Mouse (Mus musculus) MEL (cell line): ENCODE data around the gene Cdkn1a. TPM values are rescaled to one million over a fixed set of nuclear protein-coding genes. Genes with fewer than 3 reads are reported as not detected.

ENCODE experiments used
- DNase-seq: peaks from one replicate; pipeline ENCODE4 v3.0.0; 2011; ENCODE audit warnings: low read depth, low spot score
- H3K27ac ChIP-seq: 2 replicates; pipeline ENCODE4 v1.5.1; 2012; ENCODE audit warnings: low read depth, mild to moderate bottlenecking, control low read depth, low read length, moderate library complexity; ENCODE audit not compliant: control insufficient read depth
- H3K27me3 ChIP-seq, 2 experiments: fragments of 150-350 bp in 1 of 2; sonication (generic) in 1 of 2; 2 replicates each; pipeline ENCODE4 v1.6.1; 2012; ENCODE audit warnings: low read length in 2 of 2, mild to moderate bottlenecking in 2 of 2, improper control_type of control experiment in 1 of 2, moderate library complexity in 1 of 2; ENCODE audit not compliant: insufficient read depth in 2 of 2, control insufficient read depth in 1 of 2
- H3K36me3 ChIP-seq, 2 experiments: 2 replicates each; pipeline ENCODE4 v1.6.1; 2012 to 2014; ENCODE audit warnings: low read length in 2 of 2, improper control_type of control experiment in 1 of 2, inconsistent platforms in 1 of 2, mild to moderate bottlenecking in 1 of 2; ENCODE audit not compliant: insufficient read depth in 2 of 2, control insufficient read depth in 1 of 2
- H3K4me1 ChIP-seq, 2 experiments: fragments of 150-350 bp in 1 of 2; sonication (generic) in 1 of 2; 2 replicates each; pipeline ENCODE4 v1.6.1; 2012; ENCODE audit warnings: low read length in 2 of 2, improper control_type of control experiment in 1 of 2, mild to moderate bottlenecking in 1 of 2; ENCODE audit not compliant: insufficient read depth in 2 of 2, control insufficient read depth in 1 of 2
- H3K4me3 ChIP-seq, 2 experiments: fragments of 150-350 bp in 1 of 2; sonication (generic) in 1 of 2; 2 replicates each; pipeline ENCODE4 v1.5.1; 2012; ENCODE audit warnings: low read depth in 2 of 2, low read length in 2 of 2, mild to moderate bottlenecking in 2 of 2, moderate library complexity in 2 of 2, control low read depth in 1 of 2, improper control_type of control experiment in 1 of 2; ENCODE audit not compliant: control insufficient read depth in 1 of 2, insufficient read depth in 1 of 2
- H3K79me2 ChIP-seq: 2 replicates; pipeline ENCODE4 v1.6.1; 2012; ENCODE audit warnings: mild to moderate bottlenecking, low read length, moderate library complexity; ENCODE audit not compliant: control insufficient read depth, poor library complexity, insufficient read depth
- H3K9ac ChIP-seq: 2 replicates; pipeline ENCODE4 v1.6.1; 2012; ENCODE audit warnings: low read depth, mild to moderate bottlenecking, control low read depth, low read length, moderate library complexity; ENCODE audit not compliant: control insufficient read depth, poor library complexity, severe bottlenecking
- H3K9me3 ChIP-seq: fragments of 150-350 bp; sonication (generic); replicated peaks from 2 replicates; pipeline ENCODE4 v1.6.1; 2012; ENCODE audit warnings: mild to moderate bottlenecking, low read length, improper control_type of control experiment, moderate library complexity; ENCODE audit not compliant: insufficient read depth
- CHD2 ChIP-seq: IDR thresholded peaks from 2 replicates; pipeline ENCODE4 v1.6.1; 2011; ENCODE audit warnings: low read length, improper control_type of control experiment
- CTCF ChIP-seq, 3 experiments: IDR thresholded peaks in 2 of 3; conservative IDR thresholded peaks in 1 of 3; 2 replicates each; pipeline ENCODE4 v1.5.1; 2011 to 2012; ENCODE audit warnings: low read length in 3 of 3, low read depth in 2 of 3, mild to moderate bottlenecking in 2 of 3, improper control_type of control experiment in 1 of 3, inconsistent platforms in 1 of 3, mixed read lengths in 1 of 3, moderate library complexity in 1 of 3; ENCODE audit not compliant: control insufficient read depth in 1 of 3, insufficient read depth in 1 of 3, poor library complexity in 1 of 3, severe bottlenecking in 1 of 3
- EP300 ChIP-seq, 2 experiments: IDR thresholded peaks; 2 replicates each; pipeline ENCODE4 v1.6.1; 2011; ENCODE audit warnings: improper control_type of control experiment in 2 of 2, low read length in 2 of 2, low read depth in 1 of 2, mild to moderate bottlenecking in 1 of 2
- ETS1 ChIP-seq: IDR thresholded peaks from 2 replicates; pipeline ENCODE4 v1.6.1; 2012; ENCODE audit warnings: low read depth, mild to moderate bottlenecking, inconsistent platforms, low read length, improper control_type of control experiment, moderate library complexity
- GABPA ChIP-seq: IDR thresholded peaks from 2 replicates; pipeline ENCODE4 v1.6.1; 2012; ENCODE audit warnings: low read depth, mild to moderate bottlenecking, inconsistent platforms, low read length, improper control_type of control experiment, moderate library complexity
- GATA1 ChIP-seq: IDR thresholded peaks from 2 replicates; pipeline ENCODE4 v1.6.1; 2011; ENCODE audit warnings: low read depth, low read length, improper control_type of control experiment
- HCFC1 ChIP-seq: IDR thresholded peaks from 2 replicates; pipeline ENCODE4 v1.6.1; 2012; ENCODE audit warnings: low read depth, mild to moderate bottlenecking, inconsistent platforms, low read length, improper control_type of control experiment, moderate library complexity
- KAT2A ChIP-seq: conservative IDR thresholded peaks from 2 replicates; pipeline ENCODE4 v1.6.1; 2012; ENCODE audit warnings: low read depth, low read length, improper control_type of control experiment, inconsistent platforms
- MYC ChIP-seq: IDR thresholded peaks from 2 replicates; pipeline ENCODE4 v1.6.1; 2011; ENCODE audit warnings: low read depth, mild to moderate bottlenecking, low read length, improper control_type of control experiment, moderate library complexity
- POLR2A ChIP-seq, 2 experiments: IDR thresholded peaks; 2 replicates each; pipeline ENCODE4 v1.6.1; 2011 to 2012; ENCODE audit warnings: low read length in 2 of 2, mild to moderate bottlenecking in 2 of 2, control low read depth in 1 of 2, improper control_type of control experiment in 1 of 2, low read depth in 1 of 2, moderate library complexity in 1 of 2; ENCODE audit not compliant: control insufficient read depth in 1 of 2, insufficient read depth in 1 of 2, poor library complexity in 1 of 2
- POLR2AphosphoS2 ChIP-seq: IDR thresholded peaks from 2 replicates; pipeline ENCODE4 v1.6.1; 2011; ENCODE audit warnings: low read length, improper control_type of control experiment
- POLR2AphosphoS5 ChIP-seq: IDR thresholded peaks from 2 replicates; pipeline ENCODE4 v1.6.1; 2012; ENCODE audit warnings: low read depth, borderline replicate concordance, mild to moderate bottlenecking, inconsistent platforms, low read length, moderate library complexity, mixed read lengths
- SMC3 ChIP-seq: IDR thresholded peaks from 2 replicates; pipeline ENCODE4 v1.6.1; 2011; ENCODE audit warnings: low read depth, low read length, improper control_type of control experiment
- UBTF ChIP-seq: IDR thresholded peaks from 2 replicates; pipeline ENCODE4 v1.6.1; 2012; ENCODE audit warnings: low read depth, mild to moderate bottlenecking, inconsistent platforms, low read length, improper control_type of control experiment, moderate library complexity, borderline replicate concordance; ENCODE audit not compliant: insufficient read depth
- ZKSCAN1 ChIP-seq: IDR thresholded peaks from 2 replicates; pipeline ENCODE4 v1.6.1; 2012; ENCODE audit warnings: low read depth, mild to moderate bottlenecking, inconsistent platforms, low read length, improper control_type of control experiment, moderate library complexity
- ZNF384 ChIP-seq: IDR thresholded peaks from 2 replicates; pipeline ENCODE4 v1.6.1; 2012; ENCODE audit warnings: low read depth, mild to moderate bottlenecking, inconsistent platforms, low read length, improper control_type of control experiment
- polyA plus RNA-seq, 2 experiments: library from polyadenylated mRNA; stranded (reverse) in 1 of 2; unstranded in 1 of 2; fragments of >175 nt in 1 of 2; fragments of >200 nt in 1 of 2; gene quantifications; 2 replicates each; pipeline versions ENCODE4 v1.2.1 to v1.2.4; 2012; ENCODE audit warnings: low replicate concordance in 2 of 2, low read depth in 1 of 2; ENCODE audit not compliant: insufficient read length in 2 of 2, insufficient read depth in 1 of 2, missing spikeins in 1 of 2
- total RNA-seq: library from RNA; depleted of rRNA; stranded (reverse); fragments of 300-350 nt; gene quantifications from 2 replicates; pipeline ENCODE4 v1.2.3, GENCODE M21; 2012

Gene Cdkn1a
- total and polyA plus RNA-seq, 3 experiments: 2.0 to 21.0 TPM; not detected in 1

GRCm38 (mm10) chr17:29136236-29136635 is 45.5 kb downstream of the Cdkn1a start:
- no peak overlapping the region for H3K27ac ChIP-seq
- H3K4me3 ChIP-seq: no peak overlapping the region
- no peak overlapping the region for H3K9ac ChIP-seq
- H3K4me1 ChIP-seq: peaks cover 5 to 12% of the 10 kb centered on the region in 2 experiments
- H3K79me2 ChIP-seq: no peaks in the 10 kb centered on the region
- no peak for TF ChIP-seq ZKSCAN1
- no peak for TF ChIP-seq GATA1
- TF ChIP-seq POLR2AphosphoS2: no peak
- no peak for TF ChIP-seq CTCF (IDR thresholded peaks at IDR 0.05 in 2 of 3, conservative IDR thresholded peaks at IDR 0.05 in 1 of 3; ENCODE audit: control insufficient read depth in 1 of 3, insufficient read depth in 1 of 3, low read depth in 2 of 3, low read length in 3 of 3, poor library complexity in 1 of 3, severe bottlenecking in 1 of 3)
- TF ChIP-seq MYC: no peak
- no peak for TF ChIP-seq GABPA
- TF ChIP-seq POLR2A (IDR thresholded peaks at IDR 0.05; ENCODE audit: control insufficient read depth in 1 of 2, insufficient read depth in 1 of 2, low read depth in 1 of 2, low read length in 2 of 2, poor library complexity in 1 of 2): no peak
- no peak for TF ChIP-seq EP300 (IDR thresholded peaks at IDR 0.05; ENCODE audit: low read depth in 1 of 2, low read length in 2 of 2)
- no peak for TF ChIP-seq KAT2A
- no peak for TF ChIP-seq HCFC1
- TF ChIP-seq ETS1: no peak
- no peak for TF ChIP-seq UBTF
- no peak for TF ChIP-seq CHD2
- no peak for TF ChIP-seq POLR2AphosphoS5
- no peak for TF ChIP-seq SMC3
- TF ChIP-seq, all 39 proteins: peak for 0
- no peaks in the 10 kb centered on the region for H3K27me3 ChIP-seq
- no peaks in the 10 kb centered on the region for H3K9me3 ChIP-seq
- peaks cover 0 to 5% of the 10 kb centered on the region in 2 experiments; a peak in 2 of 4 replicates for H3K36me3 ChIP-seq
- no peak for DNase-seq

- TF ChIP-seq MYC (no peak), ZNF384 (no peak), KAT2A (no peak)
- TF ChIP-seq, all 39 proteins: peak for 0
- Histone ChIP-seq H3K79me2 (no peaks in the 10 kb centered on the region), H3K9ac (no peak overlapping the region), H3K4me1 (peaks cover 11 to 29% of the 10 kb centered on the region in 2 experiments), H3K4me3 (no peak overlapping the region), H3K36me3 (peaks cover 0 to 17% of the 10 kb centered on the region in 2 experiments; a peak in 2 of 4 replicates), H3K27ac (no peak overlapping the region), H3K27me3 (no peaks in the 10 kb centered on the region), H3K9me3 (no peaks in the 10 kb centered on the region)
- DNase-seq: no peak
Observed at GRCm38 (mm10) chr17:29137906-29138305, 47.1 kb downstream of the Cdkn1a start.
